Mouse (Mus musculus) right cerebral cortex, adult 2 months (tissue): ENCODE results near the gene Hipk3.

ENCODE experiments used
- DNase-seq, 2 experiments: peaks; one replicate each; pipeline ENCODE4 v3.0.0; 2021 to 2022; ENCODE audit warnings: low spot score in 2 of 2

Gene Hipk3

DNA sequence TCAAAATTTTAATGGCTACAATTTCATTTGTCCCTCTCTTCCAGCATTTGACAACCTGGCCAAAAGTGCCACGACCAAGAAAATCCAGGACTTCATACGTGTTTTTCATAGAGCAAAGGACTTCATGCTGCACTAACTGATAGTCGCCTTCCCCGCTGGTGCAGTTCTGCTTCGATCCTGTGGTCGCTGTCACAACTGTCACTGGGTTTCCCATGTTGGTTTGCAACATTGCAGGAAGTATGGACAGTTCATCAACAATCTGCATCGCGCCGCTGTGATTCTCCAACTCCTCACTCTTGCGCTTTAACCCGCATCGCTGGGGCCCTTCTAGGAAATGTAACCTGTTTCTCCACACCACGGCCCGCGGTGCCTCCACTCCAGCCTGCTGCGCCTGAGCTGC, 23.1 kb downstream of the Hipk3 start:
- DNase-seq = no peak

DNA sequence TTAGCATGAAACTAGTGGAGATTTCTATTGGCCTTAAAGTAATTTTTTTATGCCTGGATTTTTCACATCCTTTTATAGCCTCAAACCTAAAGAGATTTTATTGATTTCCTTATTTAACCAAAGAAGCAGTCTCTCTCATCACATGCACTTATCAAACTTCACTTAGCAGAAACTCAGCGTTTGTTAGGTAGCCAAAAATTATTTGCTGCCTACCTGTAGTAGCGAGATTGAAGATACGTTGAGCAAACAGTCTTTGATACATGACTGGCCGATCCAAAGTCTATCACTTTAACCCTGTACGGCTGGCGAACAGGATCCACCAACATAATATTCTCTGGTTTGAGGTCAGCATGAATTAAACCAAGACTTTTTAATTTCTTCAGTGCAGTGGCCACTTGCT, 23.7 kb downstream of the Hipk3 start:
- no peak for DNase-seq

DNA sequence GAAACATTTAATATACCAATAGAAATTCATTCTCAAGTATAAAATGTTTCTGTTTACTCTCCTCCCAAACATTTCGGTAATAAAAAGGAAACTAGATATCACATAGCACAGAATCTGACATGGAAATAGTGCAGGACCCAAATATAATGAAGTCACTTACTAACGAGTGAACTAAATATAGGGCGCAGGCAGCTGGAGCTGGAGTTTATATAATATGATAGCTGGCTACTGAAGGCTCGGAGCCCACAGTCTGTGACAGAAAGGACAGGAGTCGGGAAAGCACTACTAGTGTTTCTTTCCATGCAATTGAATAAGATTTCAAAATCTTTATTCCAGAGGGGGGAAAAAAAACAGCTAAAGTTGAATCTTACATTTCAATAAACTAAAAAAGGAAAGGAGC, 25.8 kb downstream of the Hipk3 start:
- DNase-seq = peak in 1 of 2 experiments; percentile 44

DNA sequence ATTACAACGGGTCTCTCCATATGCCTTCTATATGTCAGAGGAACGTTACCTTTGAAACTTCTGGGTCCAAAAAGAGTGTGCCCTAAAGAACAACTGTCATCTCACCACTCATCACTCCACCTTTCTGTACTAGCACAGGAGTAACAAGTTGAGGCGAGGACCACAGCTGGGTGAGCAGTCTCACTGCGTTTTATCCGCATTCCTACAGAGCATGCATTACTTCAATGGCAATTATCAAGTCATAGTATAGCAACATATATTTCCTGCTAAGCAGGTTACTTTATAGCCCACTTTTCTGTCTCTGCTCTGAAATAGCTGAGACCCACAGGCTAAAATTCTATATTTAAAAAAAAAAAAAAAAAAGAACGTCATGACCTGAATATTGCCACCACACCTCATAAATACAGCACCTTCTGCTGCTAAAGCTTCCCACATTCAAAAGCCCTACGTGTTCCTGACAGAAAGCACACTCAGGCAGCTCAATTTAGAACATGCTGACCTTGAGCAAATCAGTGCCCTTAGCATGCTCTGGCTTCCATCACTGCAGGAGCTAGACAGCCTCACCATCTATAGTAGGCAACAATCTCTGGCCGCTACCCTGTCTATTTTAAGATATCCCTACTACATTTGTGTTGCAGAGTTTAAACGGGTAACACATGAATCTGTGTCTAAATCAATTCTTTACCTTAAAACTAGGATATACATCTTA, 27.2 kb downstream of the Hipk3 start:
- DNase-seq = no peak

DNA sequence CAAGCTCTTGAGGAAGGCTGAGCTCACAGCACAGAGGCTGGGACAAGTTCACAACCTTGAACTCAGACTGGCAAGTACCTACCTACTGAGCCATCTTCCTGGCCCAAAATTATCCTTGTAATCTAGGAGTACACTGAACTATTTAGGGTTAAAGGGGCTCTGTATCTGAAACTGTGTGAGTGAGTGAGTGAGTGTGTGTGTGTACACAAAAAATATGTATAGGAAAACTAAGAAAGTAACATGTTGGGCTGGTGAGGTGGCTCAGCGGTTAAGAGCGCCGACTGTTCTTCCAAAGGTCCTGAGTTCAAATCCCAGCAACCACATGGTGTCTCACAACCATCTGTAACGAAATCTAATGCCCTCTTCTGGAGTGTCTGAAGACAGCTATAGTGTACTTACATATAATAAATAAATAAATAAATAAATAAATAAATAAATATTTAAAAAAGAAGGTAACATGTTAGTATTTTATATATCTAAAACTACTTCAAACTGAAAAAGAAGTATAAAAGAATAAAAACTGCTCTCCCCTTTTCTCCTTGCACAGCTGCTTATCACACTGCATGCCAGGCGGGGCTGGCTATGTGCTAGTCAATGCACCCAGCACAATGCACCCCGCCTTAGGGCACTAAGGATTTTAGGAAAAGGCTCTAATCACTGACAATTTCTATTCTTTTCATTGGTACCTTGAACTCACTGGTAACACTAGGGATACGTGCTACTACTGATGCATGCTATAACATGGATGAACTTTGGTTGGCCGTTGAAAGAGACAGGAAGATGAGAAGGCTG, 28.4 kb downstream of the Hipk3 start:
- no peak for DNase-seq

DNA sequence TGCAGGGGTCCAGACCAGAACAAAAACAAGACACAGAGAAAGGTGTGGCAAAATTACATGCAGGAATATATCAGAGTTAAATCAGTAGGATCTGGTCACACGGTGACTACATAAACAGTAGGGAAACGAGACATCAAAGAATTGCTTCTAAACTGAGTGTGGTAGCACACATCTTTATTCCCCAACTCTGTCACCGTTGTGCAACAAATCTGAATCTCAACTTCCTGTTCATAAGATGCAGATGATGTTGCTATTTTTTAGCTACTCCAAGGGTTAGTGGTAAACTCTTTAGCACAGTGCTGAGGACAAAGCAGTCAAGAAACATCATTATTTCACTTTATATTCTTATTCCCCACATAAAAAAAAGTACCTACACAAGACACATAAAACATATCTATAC, 34.2 kb downstream of the Hipk3 start:
- no peak for DNase-seq

DNA sequence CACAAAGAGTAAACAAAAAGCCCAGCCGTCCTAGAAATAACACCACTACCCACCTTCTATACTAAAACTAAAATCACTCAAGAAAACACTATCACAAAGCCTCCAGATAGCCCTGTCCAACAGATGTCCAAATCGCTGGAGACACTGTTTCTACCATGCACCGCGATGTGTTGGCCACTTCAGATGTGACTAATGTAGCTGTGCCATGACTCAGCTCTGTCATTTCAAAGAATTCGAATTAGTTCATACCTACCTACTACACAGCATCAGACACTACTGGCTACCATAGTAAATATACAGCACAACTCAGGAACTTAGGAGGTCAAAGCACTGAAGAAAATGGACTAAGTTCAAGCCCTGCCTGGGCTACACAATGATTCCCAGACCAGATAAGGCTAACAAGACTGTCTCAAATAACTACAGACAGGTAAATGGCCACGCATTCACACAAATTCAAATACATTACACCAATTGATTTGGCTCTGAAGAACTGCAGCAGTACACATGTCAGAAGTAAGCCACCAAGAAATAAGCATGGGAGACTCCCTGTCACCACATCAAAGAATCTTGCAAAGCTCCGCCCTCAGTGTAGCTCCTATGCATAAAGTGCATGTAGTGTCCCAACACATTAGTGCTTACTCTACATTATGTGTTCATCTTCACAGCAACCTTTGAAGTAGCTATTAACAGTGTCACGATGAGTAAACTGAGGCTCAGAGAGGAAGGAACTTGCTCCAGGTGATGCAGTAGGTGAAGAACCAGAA, 35.5 kb downstream of the Hipk3 start:
- no peak for DNase-seq

DNA sequence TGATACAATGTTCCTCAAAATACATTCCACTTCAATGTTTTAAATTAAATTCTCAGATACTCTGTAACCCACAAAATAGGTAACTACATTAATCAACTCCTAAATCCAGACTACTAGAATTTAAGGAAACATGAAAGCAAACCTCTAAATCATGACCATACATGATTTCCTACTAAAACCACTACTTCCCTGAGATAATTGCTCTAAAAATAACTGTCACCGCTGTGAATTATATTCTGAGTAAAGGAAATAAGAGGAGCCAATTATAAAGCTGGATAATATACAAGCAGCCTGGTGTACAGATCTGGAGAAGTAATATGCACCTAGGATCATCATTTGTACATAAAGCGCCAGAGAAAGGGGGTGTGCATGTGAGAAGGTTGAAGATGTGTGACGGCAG, 37.1 kb downstream of the Hipk3 start:
- DNase-seq = no peak

DNA sequence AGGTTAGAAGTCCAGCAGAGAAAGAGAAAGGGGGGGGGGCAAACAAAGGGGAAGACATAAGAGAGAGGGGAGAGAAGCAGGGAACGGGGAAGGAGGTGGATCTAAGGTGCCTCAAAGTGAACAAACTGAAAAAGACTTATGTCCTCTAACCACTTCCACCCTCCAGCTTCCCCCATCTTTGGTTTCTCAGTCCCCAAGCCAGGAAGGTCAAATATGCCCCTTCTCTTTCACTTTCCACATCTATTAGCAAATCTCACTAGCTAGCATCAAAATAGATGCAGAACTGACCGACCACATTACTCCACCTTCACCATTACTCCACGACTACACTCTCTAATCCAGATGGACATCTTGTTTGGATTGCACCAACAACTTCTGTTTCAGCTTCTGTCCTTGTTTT, 43.6 kb downstream of the Hipk3 start:
- no peak for DNase-seq

DNA sequence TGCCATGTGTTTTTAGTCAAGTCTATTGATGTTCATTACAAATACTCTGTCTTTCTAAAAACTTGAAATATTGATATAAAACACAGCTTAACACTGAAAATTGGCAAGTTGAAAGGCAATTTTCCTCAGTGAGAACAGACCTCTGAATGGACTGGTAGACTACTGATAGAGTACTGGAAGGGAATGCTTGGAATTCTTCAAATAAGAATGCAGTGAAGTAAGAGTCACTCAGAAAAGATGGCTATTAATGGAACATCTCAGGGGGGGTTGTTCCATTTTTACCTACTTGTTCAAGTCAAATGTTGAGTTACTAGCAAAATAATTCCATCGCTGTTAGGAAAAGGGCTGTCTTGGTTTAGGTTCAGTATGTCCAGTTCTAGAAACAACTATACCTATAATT, 45.1 kb downstream of the Hipk3 start:
- no peak for DNase-seq

DNA sequence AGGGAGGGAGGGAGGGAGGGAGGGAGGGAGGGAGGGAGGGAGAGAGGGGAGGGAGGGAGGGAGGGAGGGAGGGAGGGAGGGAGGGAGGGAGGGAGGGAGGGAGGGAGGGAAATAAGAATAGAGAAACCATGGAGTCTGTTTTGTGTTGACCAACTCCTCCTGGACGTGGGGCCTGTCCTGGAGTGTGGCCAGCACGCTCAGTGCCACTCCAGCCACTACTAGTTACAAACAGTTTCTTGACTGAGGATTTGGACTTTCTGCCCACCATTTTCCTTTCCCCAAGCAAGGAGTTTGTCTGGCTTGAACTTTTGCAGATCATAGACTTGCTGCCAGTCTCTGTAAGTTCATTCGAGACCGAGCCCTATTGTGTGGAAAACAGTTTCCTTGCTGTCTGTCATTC, 46.0 kb downstream of the Hipk3 start:
- DNase-seq = no peak

DNA sequence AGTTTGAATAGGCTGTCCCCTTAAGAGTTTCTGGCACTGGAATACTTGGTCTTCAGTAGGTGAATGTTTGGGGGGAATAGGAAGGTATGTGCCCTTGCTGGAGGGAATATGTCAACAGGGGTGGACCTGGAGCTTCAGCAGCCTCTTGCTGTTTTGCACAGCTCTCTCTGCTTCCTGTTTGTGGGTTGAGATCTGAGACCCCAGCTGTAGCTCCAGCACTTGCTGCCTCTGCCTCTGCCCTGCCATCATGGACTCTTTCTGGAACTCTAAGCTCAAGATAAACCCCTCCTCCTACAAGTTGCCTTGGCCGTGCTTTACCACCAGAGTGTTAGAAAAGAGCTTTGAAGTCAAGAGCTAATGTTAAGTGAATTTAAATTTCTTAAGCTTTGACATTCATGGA, 48.2 kb downstream of the Hipk3 start:
- no peak for DNase-seq

DNA sequence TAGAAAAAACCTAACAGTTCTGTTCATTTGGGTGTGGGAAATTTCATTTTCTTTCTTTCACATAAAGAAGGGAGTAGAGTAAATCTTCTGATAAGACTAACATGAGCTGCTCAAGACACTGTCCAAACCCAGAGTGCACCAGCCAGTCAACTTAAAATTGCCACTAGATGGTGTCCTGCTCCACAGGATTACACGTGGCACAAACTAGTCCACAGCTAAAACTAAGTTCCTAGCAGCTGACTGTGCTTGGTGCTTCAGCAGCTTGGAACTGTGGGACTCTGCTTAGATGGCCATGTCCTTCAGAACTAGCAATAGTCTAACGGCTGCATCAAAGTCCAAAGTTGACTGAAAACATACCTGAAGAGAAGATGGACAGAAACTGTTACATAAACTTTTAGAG, 49.5 kb downstream of the Hipk3 start:
- DNase-seq = peak; percentile 71 to 76

DNA sequence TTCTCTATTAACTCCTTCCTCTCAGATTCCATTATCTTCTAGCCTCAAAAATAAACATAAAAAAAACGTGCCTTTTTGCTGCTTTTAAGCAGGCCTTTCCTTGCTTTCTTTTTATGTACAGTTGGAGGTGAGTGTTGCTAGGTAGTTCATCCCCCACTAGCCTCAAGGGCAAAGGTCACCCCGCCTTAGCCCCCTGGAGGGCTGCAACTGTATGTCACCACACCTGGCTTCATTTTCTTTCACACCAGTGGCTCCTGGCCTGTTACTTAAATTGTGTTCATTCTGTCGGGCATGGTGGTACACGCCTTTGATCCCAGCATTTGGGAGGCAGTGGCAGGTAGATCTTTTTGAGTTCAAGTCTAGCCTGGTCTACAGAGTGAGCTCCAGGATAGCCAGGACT, 51.9 kb downstream of the Hipk3 start:
- DNase-seq = no peak

DNA sequence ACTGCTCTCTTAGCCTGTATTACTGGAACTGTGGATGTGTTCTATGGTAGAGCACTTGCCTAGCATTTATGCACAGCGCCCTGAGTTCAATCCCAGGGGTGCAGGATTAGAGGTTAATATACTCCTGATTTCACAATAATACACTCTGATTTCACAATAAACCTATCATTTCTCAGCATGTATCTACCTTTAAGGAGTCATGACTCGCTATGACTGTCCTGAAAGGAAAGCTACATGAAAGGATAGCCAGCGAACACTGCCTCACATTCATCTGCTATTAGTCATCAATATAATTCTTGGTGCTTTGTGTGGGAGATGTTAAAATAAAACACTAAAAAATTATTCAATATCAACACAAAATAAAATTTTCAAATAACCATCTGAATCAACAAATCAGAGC, 58.0 kb downstream of the Hipk3 start:
- no peak for DNase-seq

DNA sequence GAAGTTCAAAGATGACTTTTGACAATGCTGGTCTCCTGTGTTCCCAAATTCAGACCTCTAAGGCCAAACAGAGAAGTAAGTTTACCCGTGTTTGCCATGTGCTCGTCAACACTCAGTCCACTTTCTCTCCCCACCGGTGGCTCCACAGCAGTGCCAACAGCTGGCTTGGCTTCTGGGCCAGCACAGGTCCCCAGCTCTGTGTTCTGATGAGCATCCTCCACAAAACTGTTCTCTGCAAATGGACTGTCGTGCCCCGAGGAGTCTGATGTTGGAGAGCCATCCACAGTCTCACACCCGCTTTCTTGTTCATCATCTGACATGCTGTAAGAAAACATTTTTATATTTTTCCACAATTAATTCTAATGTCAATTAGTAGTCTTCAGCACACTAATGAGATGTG, 63.2 kb downstream of the Hipk3 start:
- DNase-seq = no peak

DNA sequence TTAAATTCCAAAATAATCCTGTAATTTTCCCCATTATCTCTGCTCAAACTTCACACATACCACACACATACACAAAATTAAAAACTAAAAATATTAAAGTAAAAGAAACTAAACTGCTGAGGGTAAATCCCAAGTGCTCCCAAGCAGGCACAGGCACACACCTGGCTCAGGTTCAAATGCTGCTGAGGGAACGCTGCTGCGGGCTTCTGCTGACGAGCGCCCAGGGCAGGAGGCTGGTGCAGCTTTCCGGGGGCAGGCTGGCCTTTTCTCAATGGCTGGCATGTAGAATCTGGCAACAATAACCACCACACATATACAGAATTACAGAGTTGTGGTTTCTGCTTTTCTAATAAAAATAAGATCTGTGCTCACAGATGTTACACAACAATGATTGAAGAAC, 63.7 kb downstream of the Hipk3 start:
- DNase-seq = no peak

DNA sequence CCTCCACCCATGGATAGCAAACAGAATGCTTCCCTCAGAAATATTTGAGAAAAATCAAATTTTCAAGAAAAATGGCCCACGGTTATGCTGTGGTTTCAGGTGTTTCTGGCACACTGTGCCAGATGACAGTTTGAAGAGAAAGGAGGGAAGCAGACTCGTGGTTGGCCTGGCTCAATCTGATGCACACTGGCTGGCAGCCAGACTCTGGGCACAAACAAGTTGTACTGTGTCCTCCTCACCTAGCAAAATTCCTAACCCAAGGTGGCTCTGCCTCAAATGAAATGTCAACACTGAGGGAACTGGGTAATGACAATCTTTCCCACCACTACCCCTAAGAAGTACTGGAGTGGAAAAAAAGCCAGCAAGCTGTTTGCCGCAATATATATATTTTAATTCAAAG, 68.1 kb downstream of the Hipk3 start:
- DNase-seq = no peak

DNA sequence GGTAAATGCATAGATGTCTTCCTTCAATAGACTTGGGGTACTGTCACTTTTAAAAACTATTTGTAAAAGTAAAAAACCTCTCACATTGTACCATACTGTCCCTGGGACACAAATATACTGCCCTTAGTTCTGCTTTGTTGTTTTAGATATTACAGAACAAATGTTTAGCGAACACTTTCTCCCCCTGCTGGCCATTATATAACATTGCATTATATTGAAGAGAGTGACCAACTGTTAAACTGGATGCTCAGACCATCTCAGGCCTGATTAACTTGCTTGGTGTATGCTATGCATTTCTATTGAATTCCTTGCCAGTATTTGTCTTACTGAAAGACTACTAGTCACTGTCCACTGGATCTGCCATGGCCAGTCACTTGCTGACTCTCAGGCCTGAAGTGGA, 72.0 kb downstream of the Hipk3 start:
- no peak for DNase-seq

DNA sequence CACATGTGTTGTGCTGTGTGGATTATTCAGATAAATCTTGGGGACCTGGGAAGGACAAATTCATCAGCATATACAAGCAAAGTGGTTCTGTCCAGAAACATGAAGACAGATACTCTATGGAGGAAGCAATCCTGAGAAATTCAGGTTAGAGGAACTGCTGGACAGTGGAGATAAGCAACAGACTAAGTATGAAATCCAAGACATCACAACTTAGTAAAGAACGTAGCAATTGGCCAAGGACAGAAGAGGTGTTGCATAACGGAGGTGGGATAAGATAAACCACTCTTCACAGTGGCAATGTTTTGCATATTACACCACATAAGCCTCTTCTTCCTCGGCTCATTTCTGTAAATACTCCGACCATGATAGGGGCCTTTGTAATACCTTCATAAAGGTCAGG, 73.4 kb downstream of the Hipk3 start:
- no peak for DNase-seq

DNA sequence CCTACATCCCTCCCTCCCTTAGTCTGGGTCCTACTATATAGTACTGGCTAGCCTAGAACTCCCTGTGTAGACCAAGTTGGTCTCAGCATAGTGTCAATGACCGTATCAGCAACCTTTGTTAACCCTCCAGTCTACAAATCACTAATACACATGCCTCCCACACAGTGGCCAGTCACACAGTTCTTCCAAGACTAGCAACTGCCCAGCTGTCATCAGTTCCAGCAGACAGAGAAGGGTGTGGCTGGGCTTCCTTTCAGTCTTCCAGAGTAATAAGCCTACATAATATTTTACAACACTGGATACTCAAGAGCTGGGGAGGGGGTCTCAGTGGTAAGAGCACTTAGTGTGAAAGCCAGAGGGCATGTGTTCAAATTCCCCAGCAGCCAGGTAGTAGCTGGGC, 74.2 kb downstream of the Hipk3 start:
- DNase-seq = no peak

DNA sequence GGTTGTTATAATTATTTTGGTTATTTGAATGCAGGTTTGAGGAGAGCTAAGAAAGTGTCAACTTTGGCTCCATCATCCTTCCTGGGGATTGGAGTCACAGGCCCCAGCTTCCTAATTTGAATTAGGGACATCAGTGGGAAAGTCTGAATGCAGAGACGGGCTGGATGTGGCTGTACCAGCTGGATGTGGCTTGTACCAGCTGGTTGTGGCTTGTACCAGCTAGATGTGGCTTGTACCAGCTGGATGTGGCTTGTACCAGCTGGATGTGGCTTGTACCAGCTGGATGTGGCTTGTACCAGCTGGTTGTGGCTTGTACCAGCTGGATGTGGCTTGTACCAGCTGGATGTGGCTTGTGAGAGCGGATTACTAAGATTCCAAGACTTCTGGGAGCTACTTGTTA, 74.8 kb downstream of the Hipk3 start:
- no peak for DNase-seq

DNA sequence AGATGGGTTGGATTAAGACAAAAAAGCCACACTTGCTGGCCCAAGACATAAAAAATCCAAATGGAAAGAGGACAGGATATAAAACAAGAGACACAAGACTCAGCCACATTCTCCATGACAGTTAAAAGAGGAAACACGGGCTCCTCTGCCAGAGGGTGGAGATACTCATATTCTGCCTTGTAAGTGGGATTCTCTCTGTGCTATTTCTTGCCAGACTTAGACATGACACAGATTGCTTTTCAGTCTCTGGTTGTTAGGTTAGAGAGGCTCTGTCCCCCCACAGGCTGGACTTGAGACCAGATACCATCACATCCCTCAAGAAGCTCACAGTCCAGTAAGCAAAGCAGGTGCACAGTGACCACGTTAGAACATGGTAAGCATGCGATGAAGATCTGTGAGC, 81.2 kb downstream of the Hipk3 start:
- DNase-seq = no peak
